Mouse (Mus musculus) MEL (cell line): ENCODE data around the gene Olfr541.

Source experiments
- ETS1 ChIP-seq: IDR thresholded peaks from 2 replicates; pipeline ENCODE4 v1.6.1; 2012; ENCODE audit warnings: low read depth, mild to moderate bottlenecking, inconsistent platforms, low read length, improper control_type of control experiment, moderate library complexity
- JUND ChIP-seq: IDR thresholded peaks from 2 replicates; pipeline ENCODE4 v1.6.1; 2011; ENCODE audit warnings: low read depth, mild to moderate bottlenecking, improper control_type of control experiment, low read length
- POLR2A ChIP-seq, 2 experiments: IDR thresholded peaks; 2 replicates each; pipeline ENCODE4 v1.6.1; 2011 to 2012; ENCODE audit warnings: low read length in 2 of 2, mild to moderate bottlenecking in 2 of 2, control low read depth in 1 of 2, improper control_type of control experiment in 1 of 2, low read depth in 1 of 2, moderate library complexity in 1 of 2; ENCODE audit not compliant: control insufficient read depth in 1 of 2, insufficient read depth in 1 of 2, poor library complexity in 1 of 2
- SMC3 ChIP-seq: IDR thresholded peaks from 2 replicates; pipeline ENCODE4 v1.6.1; 2011; ENCODE audit warnings: low read depth, low read length, improper control_type of control experiment
- ZKSCAN1 ChIP-seq: IDR thresholded peaks from 2 replicates; pipeline ENCODE4 v1.6.1; 2012; ENCODE audit warnings: low read depth, mild to moderate bottlenecking, inconsistent platforms, low read length, improper control_type of control experiment, moderate library complexity
- ZNF384 ChIP-seq: IDR thresholded peaks from 2 replicates; pipeline ENCODE4 v1.6.1; 2012; ENCODE audit warnings: low read depth, mild to moderate bottlenecking, inconsistent platforms, low read length, improper control_type of control experiment

GRCm38 (mm10) chr7:140733162-140733561 is 36.1 kb downstream of the Olfr541 start:
- TF ChIP-seq JUND (no peak), ETS1 (no peak), ZKSCAN1 (no peak), POLR2A (IDR thresholded peaks at IDR 0.05; ENCODE audit: control insufficient read depth in 1 of 2, insufficient read depth in 1 of 2, low read depth in 1 of 2, low read length in 2 of 2, poor library complexity in 1 of 2) (no peak), ZNF384 (no peak), SMC3 (no peak)
